Mouse (Mus musculus) small intestine, adult 2 months (tissue): ENCODE measurements around the gene Elp4.

Source experiments
- CTCF ChIP-seq: fragments of 200-500 bp; IDR thresholded peaks from 2 replicates; pipeline ENCODE4 v1.5.1; 2012; ENCODE audit warnings: low read depth, mild to moderate bottlenecking, control low read depth, inconsistent platforms, low read length, moderate library complexity, mixed read lengths; ENCODE audit not compliant: insufficient replicate concordance, insufficient read length; ENCODE audit errors: extremely low read depth
- POLR2A ChIP-seq: fragments of 200-500 bp; IDR thresholded peaks from 2 replicates; pipeline ENCODE4 v1.6.1; 2012; ENCODE audit warnings: low read depth, mild to moderate bottlenecking, control low read depth, inconsistent platforms, low read length, moderate library complexity

GRCm38 (mm10) chr2:105676909-105677433 lies 227.4 kb downstream of the Elp4 start:
- TF ChIP-seq CTCF = no peak
- TF ChIP-seq POLR2A = no peak
